Mouse (Mus musculus): Measurements from ENCODE around the gene Bcas1. TPM values are rescaled to one million over a fixed set of nuclear protein-coding genes. Genes with fewer than 3 reads are reported as not detected.

Gene Bcas1
- polyA plus RNA-seq (2016; fragmentation: Nextera tagmentation; extraction: Ambion mirVana) = 0.74 and 1.1 TPM in 2 replicates

DNA sequence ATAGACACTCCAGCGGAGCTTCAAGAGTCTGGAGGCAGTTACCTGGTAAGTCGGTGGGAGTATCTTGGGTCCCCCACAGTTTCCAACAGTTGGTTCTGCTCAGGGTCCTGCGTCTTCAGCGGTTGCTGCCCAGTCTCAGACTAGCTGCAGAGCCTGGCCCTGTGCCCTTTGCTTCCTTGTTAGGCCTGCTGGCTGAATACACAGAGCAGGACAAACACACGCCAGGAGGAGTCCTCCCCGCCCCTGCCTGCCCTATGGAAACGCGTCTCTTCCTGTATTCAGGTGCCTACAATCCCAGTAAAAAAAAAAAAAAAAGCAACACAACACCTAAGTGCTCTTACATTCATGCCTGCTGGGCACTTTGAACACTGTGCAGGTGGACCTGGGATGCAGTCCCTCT is at the start of gene Bcas1:
Gene Bcas1, minus strand, starts transcription at position 142 of the 400 bp plus-strand sequence.
- no peak within 1 kb of the TSS for H3K27ac ChIP-seq (ENCODE audit: poor library complexity, severe bottlenecking)
- WGBS = 75% methylated on average over 8 of the region's 8 CpGs
- ATAC-seq (ENCODE audit: insufficient number of reproducible peaks, low FRiP score) = no peak
- no peak within 1 kb of the TSS for H3K9ac ChIP-seq
- no peak within 1 kb of the TSS for H3K4me3 ChIP-seq
- H3K4me2 ChIP-seq = no peak within 1 kb of the TSS
- H3K27me3 ChIP-seq (replicated peaks) = peaks cover 4% of the 10 kb centered on the region
- no peaks in the 10 kb centered on the region for H3K4me1 ChIP-seq (replicated peaks)
- H3K9me3 ChIP-seq (replicated peaks) = no peaks in the 10 kb centered on the region
- H3K36me3 ChIP-seq = no peaks in the 10 kb centered on the region

DNA sequence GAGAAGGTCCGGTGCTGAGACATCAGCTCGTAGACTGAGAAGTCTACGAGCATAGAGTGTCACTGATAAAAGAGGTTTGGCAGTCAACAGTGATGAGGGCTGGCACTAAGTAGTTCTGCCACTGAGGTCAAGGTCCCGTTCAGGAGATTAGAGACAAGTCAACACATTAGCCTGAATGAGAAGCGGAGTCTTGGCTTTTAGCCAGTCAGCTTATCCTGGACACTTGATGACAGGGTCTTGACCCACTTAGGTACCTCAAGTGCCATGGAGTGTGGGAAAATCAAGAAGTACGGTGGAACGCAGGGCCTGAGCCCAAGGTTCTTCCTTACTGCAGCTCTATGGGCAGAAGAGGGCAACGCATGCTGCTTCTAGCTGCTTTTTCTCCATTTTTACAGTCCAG is 49.0 kb upstream of the Bcas1 start:
- Histone ChIP-seq H3K27ac (ENCODE audit: poor library complexity, severe bottlenecking) (no peak overlapping the region), H3K9me3 (replicated peaks) (peaks cover 5% of the 10 kb centered on the region; the same call in 1 of the 2 replicates), H3K4me3 (no peak overlapping the region), H3K9ac (no peak overlapping the region), H3K4me2 (no peak overlapping the region), H3K36me3 (no peaks in the 10 kb centered on the region), H3K4me1 (replicated peaks) (peaks cover 11% of the 10 kb centered on the region; the same call in 1 of the 2 replicates), H3K27me3 (replicated peaks) (peaks cover 74% of the 10 kb centered on the region)
- ATAC-seq (ENCODE audit: insufficient number of reproducible peaks, low FRiP score) = 0 out of 2 replicates have a peak, but pooled peaks have one; percentile 42
- WGBS = 23% methylated on average over 8 of the region's 8 CpGs

DNA sequence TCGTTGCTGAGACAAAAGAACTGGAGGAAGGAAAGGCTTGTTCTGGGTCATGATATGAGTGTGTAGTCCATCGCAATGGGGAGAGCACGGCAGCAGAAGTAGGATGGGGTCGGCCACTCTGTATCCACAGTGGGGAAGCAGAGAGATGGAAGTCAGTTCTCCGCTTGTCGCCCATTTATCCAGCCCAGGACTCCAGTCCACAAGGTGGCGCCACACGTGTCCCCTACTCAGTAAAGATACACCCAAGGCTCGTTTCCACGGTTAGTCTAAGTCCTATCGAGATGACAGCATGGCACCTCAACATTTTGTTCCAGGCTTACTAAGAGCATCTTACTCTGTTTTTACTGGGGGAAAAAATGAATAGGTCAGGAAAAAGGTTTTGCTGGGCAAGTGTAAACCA is 48.6 kb upstream of the Bcas1 start:
- Histone ChIP-seq H3K4me3 (no peak overlapping the region), H3K4me1 (replicated peaks) (peaks cover 11% of the 10 kb centered on the region; the same call in 1 of the 2 replicates), H3K9ac (no peak overlapping the region), H3K9me3 (replicated peaks) (peaks cover 5% of the 10 kb centered on the region; the same call in 1 of the 2 replicates), H3K27ac (ENCODE audit: poor library complexity, severe bottlenecking) (no peak overlapping the region), H3K36me3 (no peaks in the 10 kb centered on the region), H3K4me2 (no peak overlapping the region), H3K27me3 (replicated peaks) (peaks cover 74% of the 10 kb centered on the region)
- WGBS = 66% methylated on average over 11 of the region's 11 CpGs
- no peak for ATAC-seq (ENCODE audit: insufficient number of reproducible peaks, low FRiP score)

DNA sequence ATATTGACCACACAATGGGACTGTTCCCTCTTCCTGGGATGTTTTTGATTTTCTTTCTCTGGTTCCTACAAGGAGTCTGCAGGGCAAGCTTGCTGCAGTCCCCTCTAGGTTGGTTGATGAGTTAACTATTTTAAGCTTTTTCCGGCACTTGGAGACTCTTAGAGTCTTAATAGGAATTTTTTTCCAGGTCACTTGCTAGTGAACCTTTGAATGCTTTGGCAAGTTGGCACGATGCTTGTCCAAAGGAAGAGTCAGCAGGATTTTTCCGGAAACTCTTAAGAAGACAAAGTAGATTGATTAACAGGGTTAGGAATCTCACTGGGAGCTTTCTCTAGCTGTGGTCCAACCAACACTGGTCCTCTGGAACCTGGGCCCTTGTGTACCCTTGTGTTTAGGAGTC is 47.5 kb upstream of the Bcas1 start:
- Histone ChIP-seq H3K36me3 (no peaks in the 10 kb centered on the region), H3K27ac (ENCODE audit: poor library complexity, severe bottlenecking) (no peak overlapping the region), H3K4me3 (no peak overlapping the region), H3K9ac (no peak overlapping the region), H3K27me3 (replicated peaks) (peaks cover 74% of the 10 kb centered on the region), H3K4me1 (replicated peaks) (peaks cover 11% of the 10 kb centered on the region; the same call in 1 of the 2 replicates), H3K4me2 (no peak overlapping the region), H3K9me3 (replicated peaks) (peaks cover 5% of the 10 kb centered on the region; the same call in 1 of the 2 replicates)
- 75% methylated on average over 3 of the region's 3 CpGs for WGBS
- ATAC-seq (ENCODE audit: insufficient number of reproducible peaks, low FRiP score) = no peak

DNA sequence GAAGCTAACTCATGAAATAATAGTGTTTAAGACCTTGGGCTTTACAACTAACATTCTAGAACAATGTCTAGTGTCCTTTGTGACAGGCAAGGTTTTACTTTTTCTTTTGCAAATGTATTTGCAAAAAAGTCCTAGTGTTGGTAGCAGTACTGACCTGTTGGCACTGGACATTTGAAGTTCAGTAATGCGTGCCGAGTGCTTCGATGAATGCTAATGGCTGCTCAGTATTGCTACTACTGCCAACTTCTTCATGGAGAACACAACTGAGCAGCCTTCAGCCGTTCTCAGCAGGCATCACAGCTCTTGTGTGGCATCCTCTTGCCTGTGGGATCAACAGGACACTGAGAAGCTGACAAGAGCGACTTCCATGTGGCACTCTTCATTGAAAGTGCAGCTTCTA is 46.5 kb upstream of the Bcas1 start:
- Histone ChIP-seq H3K4me3 (no peak overlapping the region), H3K36me3 (no peaks in the 10 kb centered on the region), H3K27me3 (replicated peaks) (peaks cover 75% of the 10 kb centered on the region), H3K4me2 (no peak overlapping the region), H3K27ac (ENCODE audit: poor library complexity, severe bottlenecking) (no peak overlapping the region), H3K4me1 (replicated peaks) (peaks cover 19% of the 10 kb centered on the region; the same call in 1 of the 2 replicates), H3K9ac (no peak overlapping the region), H3K9me3 (replicated peaks) (peaks cover 5% of the 10 kb centered on the region; the same call in 1 of the 2 replicates)
- 88% methylated on average over 5 of the region's 5 CpGs for WGBS
- ATAC-seq (ENCODE audit: insufficient number of reproducible peaks, low FRiP score) = no peak

DNA sequence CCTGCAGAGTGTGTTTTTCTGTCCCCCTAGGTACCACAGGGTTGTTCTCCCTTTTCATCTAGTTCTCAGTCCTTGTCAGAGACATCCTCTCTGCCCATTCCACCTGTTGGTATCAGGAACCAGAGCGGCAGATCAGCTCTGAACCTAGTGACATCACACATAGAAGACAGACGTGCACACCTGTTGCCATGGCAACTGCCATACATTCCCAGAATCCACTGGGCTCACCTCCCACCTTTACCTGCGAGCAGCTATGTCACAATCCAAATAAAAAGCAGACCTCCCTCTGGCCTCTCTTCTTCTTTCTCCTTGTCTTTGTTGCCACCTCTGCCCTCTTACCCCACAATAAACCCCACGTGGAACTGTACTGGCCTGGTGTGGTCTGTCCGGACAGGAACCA is 42.9 kb upstream of the Bcas1 start:
- 76% methylated on average over 5 of the region's 5 CpGs for WGBS
- Histone ChIP-seq H3K4me1 (replicated peaks) (0 out of 2 replicates have a peak, but pooled peaks cover 9% of the 10 kb centered on the region), H3K27me3 (replicated peaks) (peaks cover 91% of the 10 kb centered on the region), H3K4me3 (no peak overlapping the region), H3K9ac (no peak overlapping the region), H3K4me2 (no peak overlapping the region), H3K36me3 (no peaks in the 10 kb centered on the region), H3K9me3 (replicated peaks) (peaks cover 5% of the 10 kb centered on the region; the same call in 1 of the 2 replicates), H3K27ac (ENCODE audit: poor library complexity, severe bottlenecking) (no peak overlapping the region)
- no peak for ATAC-seq (ENCODE audit: insufficient number of reproducible peaks, low FRiP score)

DNA sequence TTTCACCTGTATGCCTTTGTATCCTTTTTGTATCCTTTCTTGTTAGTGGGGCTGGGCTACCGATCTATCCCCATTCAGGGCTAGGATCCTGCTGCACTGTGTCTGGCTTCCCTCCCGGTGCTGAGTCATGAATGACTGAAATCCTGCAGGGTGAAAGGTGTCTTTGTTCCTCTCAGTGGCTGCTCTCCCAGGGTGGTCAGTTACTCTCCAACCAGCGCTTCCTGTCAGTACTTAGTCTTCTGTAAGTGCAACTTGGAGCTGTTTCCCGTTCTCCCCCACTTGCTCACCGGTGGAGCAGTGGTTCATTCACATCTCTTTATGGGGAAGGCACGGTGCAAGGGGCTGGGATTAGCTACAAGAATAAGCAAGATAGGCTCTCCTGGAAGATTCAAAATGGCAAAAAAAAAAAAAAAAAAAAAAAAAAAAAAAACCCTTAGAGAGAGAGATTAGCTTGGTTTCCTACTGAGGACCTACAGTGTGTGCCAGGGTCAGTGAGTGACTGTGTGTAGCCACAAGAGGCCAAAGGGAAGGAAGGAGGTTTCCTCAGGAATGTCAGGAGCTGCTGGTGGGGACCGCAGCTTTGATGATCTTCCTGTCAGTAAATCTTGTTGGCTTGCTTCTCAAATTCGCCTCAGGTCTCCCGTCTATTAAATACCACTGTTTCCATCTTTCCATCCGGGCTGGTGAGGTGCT is 42.1 kb upstream of the Bcas1 start:
- H3K4me3 ChIP-seq = no peak overlapping the region
- H3K9me3 ChIP-seq (replicated peaks) = peaks cover 5% of the 10 kb centered on the region; the same call in 1 of the 2 replicates
- H3K27me3 ChIP-seq (replicated peaks) = peaks cover 87% of the 10 kb centered on the region
- no peak overlapping the region for H3K27ac ChIP-seq (ENCODE audit: poor library complexity, severe bottlenecking)
- no peaks in the 10 kb centered on the region for H3K36me3 ChIP-seq
- 12% methylated on average over 10 of the region's 10 CpGs for WGBS
- ATAC-seq (ENCODE audit: insufficient number of reproducible peaks, low FRiP score) = 0 out of 2 replicates have a peak, but pooled peaks have one; percentile 6
- 0 out of 2 replicates have a peak overlapping the region, but pooled peaks have one; percentile 25 for H3K4me2 ChIP-seq
- 0 out of 2 replicates have a peak, but pooled peaks cover 9% of the 10 kb centered on the region for H3K4me1 ChIP-seq (replicated peaks)
- no peak overlapping the region for H3K9ac ChIP-seq

DNA sequence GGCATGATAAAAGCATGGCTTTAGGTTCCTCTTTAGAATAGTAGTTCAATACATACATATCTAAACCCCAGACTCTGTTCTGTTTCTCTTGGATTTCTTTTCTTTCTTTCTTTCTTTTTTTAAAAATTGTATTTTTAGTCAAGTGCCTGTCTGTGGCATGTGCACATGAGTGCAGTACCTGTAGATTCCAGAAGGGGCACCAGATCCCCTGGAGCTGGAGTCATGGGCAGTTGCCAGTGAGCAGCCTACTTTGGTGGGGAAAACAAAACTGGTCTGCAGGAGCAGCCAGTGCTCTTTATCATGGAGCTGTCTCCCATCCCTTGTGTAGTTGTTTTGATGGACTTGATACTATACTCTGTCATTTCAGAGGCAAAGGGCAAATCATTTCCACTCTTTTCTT is 40.4 kb upstream of the Bcas1 start:
- Histone ChIP-seq H3K9ac (no peak overlapping the region), H3K36me3 (no peaks in the 10 kb centered on the region), H3K27ac (ENCODE audit: poor library complexity, severe bottlenecking) (no peak overlapping the region), H3K4me1 (replicated peaks) (0 out of 2 replicates have a peak, but pooled peaks cover 9% of the 10 kb centered on the region), H3K27me3 (replicated peaks) (peaks cover 85% of the 10 kb centered on the region), H3K4me2 (no peak overlapping the region), H3K9me3 (replicated peaks) (no peaks in the 10 kb centered on the region), H3K4me3 (no peak overlapping the region)
- no peak for ATAC-seq (ENCODE audit: insufficient number of reproducible peaks, low FRiP score)

DNA sequence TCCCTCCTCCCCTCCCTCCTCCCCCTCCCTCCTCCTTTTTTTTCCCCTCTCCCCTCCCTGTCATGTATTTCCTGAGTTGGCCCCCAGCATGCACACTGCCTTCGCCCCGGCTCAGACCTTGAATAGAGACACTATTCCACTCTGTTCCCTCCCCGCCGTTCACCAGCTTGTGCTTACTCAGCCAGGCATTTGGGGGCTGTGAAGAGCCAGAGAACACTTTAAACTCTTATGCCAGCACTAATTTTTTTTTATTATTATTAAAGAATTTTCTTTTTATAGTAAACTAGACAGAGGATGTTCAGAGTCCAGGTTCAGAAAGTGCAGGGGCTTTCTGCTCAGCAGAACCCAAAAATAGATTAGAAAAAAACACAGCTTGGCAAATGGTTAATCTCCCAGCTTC is 37.2 kb upstream of the Bcas1 start:
- H3K4me3 ChIP-seq = no peak overlapping the region
- WGBS = 40% methylated on average over 4 of the region's 4 CpGs
- no peak overlapping the region for H3K4me2 ChIP-seq
- no peaks in the 10 kb centered on the region for H3K9me3 ChIP-seq (replicated peaks)
- no peaks in the 10 kb centered on the region for H3K36me3 ChIP-seq
- 0 out of 2 replicates have a peak, but pooled peaks cover 5% of the 10 kb centered on the region for H3K4me1 ChIP-seq (replicated peaks)
- H3K27me3 ChIP-seq (replicated peaks) = peaks cover 81% of the 10 kb centered on the region
- no peak overlapping the region for H3K27ac ChIP-seq (ENCODE audit: poor library complexity, severe bottlenecking)
- ATAC-seq (ENCODE audit: insufficient number of reproducible peaks, low FRiP score) = no peak
- H3K9ac ChIP-seq = no peak overlapping the region

DNA sequence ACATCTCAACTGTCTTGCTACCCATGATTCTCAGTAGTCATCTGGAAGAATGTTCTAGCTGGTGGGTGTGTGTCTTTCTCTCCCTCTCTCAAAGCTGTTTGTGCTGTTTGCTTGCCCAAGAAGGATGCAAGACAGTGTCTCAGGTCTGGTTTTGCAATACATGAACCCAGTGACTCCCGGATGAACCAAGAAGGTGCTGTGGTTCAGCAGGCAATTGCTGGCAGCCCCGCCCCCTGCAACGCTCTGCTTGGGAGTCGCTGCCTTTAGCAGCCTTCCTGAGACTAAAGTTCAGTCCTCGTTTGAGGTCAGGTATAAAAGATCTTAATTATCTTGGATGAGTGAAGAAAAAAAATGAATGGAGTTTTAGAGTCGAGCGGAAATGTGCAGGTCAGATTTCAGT is 34.0 kb upstream of the Bcas1 start:
- Histone ChIP-seq H3K27ac (ENCODE audit: poor library complexity, severe bottlenecking) (no peak overlapping the region), H3K9ac (no peak overlapping the region), H3K36me3 (no peaks in the 10 kb centered on the region), H3K27me3 (replicated peaks) (peaks cover 75% of the 10 kb centered on the region), H3K4me1 (replicated peaks) (no peaks in the 10 kb centered on the region), H3K9me3 (replicated peaks) (no peaks in the 10 kb centered on the region), H3K4me3 (no peak overlapping the region), H3K4me2 (no peak overlapping the region)
- WGBS = 71% methylated on average over 7 of the region's 7 CpGs
- no peak for ATAC-seq (ENCODE audit: insufficient number of reproducible peaks, low FRiP score)

DNA sequence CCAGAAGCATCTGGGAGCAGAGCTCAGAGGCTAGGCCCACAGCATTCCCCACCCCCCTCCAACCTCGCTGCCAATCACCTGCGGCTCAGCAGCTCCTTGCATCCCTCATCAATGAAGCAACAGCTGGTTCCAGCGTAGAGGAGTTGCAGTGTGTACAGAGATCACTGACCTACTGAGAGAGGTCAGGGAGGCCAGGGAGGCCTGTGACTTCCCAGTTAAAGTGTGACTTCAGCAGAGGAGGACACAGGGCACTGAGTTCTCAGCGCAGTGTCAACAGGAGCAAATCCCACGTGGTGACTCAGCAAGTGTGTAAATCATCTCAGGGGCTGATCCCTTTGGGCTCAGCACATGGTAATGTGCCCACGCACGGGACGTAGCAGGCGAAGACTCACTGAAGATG is 32.2 kb upstream of the Bcas1 start:
- ATAC-seq (ENCODE audit: insufficient number of reproducible peaks, low FRiP score) = no peak
- H3K4me1 ChIP-seq (replicated peaks) = no peaks in the 10 kb centered on the region
- H3K9ac ChIP-seq = no peak overlapping the region
- H3K27ac ChIP-seq (ENCODE audit: poor library complexity, severe bottlenecking) = no peak overlapping the region
- H3K4me2 ChIP-seq = no peak overlapping the region
- WGBS = 50% methylated on average over 9 of the region's 9 CpGs
- peaks cover 81% of the 10 kb centered on the region for H3K27me3 ChIP-seq (replicated peaks)
- no peak overlapping the region for H3K4me3 ChIP-seq
- H3K9me3 ChIP-seq (replicated peaks) = no peaks in the 10 kb centered on the region
- H3K36me3 ChIP-seq = no peaks in the 10 kb centered on the region

Data from heart, embryonic 12.5 days (tissue).